In genomic region chr7:29767058-29767686, GRCm38 (mm10) we compare ENCODE assay signal across 8 mouse cellular contexts. TPM values are rescaled to one million over a fixed set of nuclear protein-coding genes. Genes with fewer than 3 reads are reported as not detected.
DNase-seq lines count a peak whose midpoint lies in the region; ATAC-seq lines count a peak whose summit lies in the region.

No protein-coding gene starts in this region.

- H3K4me3 ChIP-seq in embryonic facial prominence, embryonic 11.5 days (ENCODE audit: low read depth, low read length) = peak overlapping the region; percentile 68
- H3K4me3 ChIP-seq in limb, embryonic 10.5 days = peak overlapping the region; percentile 78
- H3K4me3 ChIP-seq in midbrain, embryonic 13.5 days (replicated peaks) = peak overlapping the region; percentile 79

- no peaks in the 10 kb centered on the region for H3K36me3 ChIP-seq in embryonic facial prominence, embryonic 11.5 days (replicated peaks; ENCODE audit: control insufficient read depth, insufficient read depth, low read depth, low read length)
- peaks cover 14% of the 10 kb centered on the region for H3K36me3 ChIP-seq in limb, embryonic 10.5 days
- peaks cover 5% of the 10 kb centered on the region for H3K36me3 ChIP-seq in midbrain, embryonic 13.5 days

- WGBS in embryonic facial prominence, embryonic 11.5 days = 1% methylated on average over 15 of the region's 15 CpGs
- 1% methylated on average over 15 of the region's 15 CpGs for WGBS in limb, embryonic 10.5 days
- under 1% methylated on average over 15 of the region's 15 CpGs for WGBS in midbrain, embryonic 13.5 days

- peak overlapping the region; percentile 80 for H3K4me2 ChIP-seq in embryonic facial prominence, embryonic 11.5 days (ENCODE audit: low read depth, low read length)
- peak overlapping the region; percentile 73 for H3K4me2 ChIP-seq in midbrain, embryonic 13.5 days (replicated peaks)

- peak overlapping the region; percentile 51 for H3K9ac ChIP-seq in embryonic facial prominence, embryonic 11.5 days (replicated peaks; ENCODE audit: low read length)
- peak overlapping the region; percentile 25 for H3K9ac ChIP-seq in midbrain, embryonic 13.5 days (replicated peaks)

- H3K27ac ChIP-seq in embryonic facial prominence, embryonic 11.5 days (replicated peaks; ENCODE audit: low read depth, low read length) = no peak overlapping the region
- peak overlapping the region; percentile 71 for H3K27ac ChIP-seq in limb, embryonic 10.5 days
- H3K27ac ChIP-seq in midbrain, embryonic 13.5 days = peak overlapping the region; percentile 77

- no peak for ATAC-seq in embryonic facial prominence, embryonic 11.5 days (replicated peaks; ENCODE audit: insufficient number of reproducible peaks, low FRiP score, low TSS enrichment, low read depth)
- peak; percentile 57 for ATAC-seq in granulocyte monocyte progenitor cell, adult 5-6 weeks (replicated peaks; ENCODE audit: poor library complexity, severe bottlenecking)
- ATAC-seq in midbrain, embryonic 13.5 days = peak; percentile 49

- peak; percentile 75 to 76 for DNase-seq in urinary bladder, adult 18-20 months (ENCODE audit: low spot score in 2 of 2)
- DNase-seq in urinary bladder, postnatal 10 days (ENCODE audit: low spot score) = no peak
- peak; percentile 90 for DNase-seq in embryonic facial prominence, embryonic 11.5 days (ENCODE audit: low spot score)
- peak; percentile 84 for DNase-seq in kidney, adult 11 months
- peak; percentile 76 for DNase-seq in limb, embryonic 10.5 days (ENCODE audit: low spot score)
- peak; percentile 60 to 76 for DNase-seq in spleen, adult 18-20 months

- H3K27me3 ChIP-seq in embryonic facial prominence, embryonic 11.5 days (ENCODE audit: control insufficient read depth, insufficient read depth, low read length) = no peaks in the 10 kb centered on the region
- no peaks in the 10 kb centered on the region for H3K27me3 ChIP-seq in limb, embryonic 10.5 days (ENCODE audit: low read depth, poor library complexity, severe bottlenecking)
- H3K27me3 ChIP-seq in midbrain, embryonic 13.5 days = no peaks in the 10 kb centered on the region

- H3K4me1 ChIP-seq in embryonic facial prominence, embryonic 11.5 days (ENCODE audit: control insufficient read depth, insufficient read depth, low read length) = no peaks in the 10 kb centered on the region
- peaks cover 12% of the 10 kb centered on the region for H3K4me1 ChIP-seq in limb, embryonic 10.5 days
- peaks cover 22% of the 10 kb centered on the region for H3K4me1 ChIP-seq in midbrain, embryonic 13.5 days (replicated peaks)

- H3K9me3 ChIP-seq in embryonic facial prominence, embryonic 11.5 days (replicated peaks; ENCODE audit: control insufficient read depth, low read length) = no peaks in the 10 kb centered on the region
- H3K9me3 ChIP-seq in limb, embryonic 10.5 days (replicated peaks) = no peaks in the 10 kb centered on the region
- H3K9me3 ChIP-seq in midbrain, embryonic 13.5 days = no peaks in the 10 kb centered on the region

RNA-seq across cellular contexts. Expression of gene Zfp84, which starts 1.2 kb away (rescaled TPM):
- 15.3 and 15.9 TPM in 2 replicates for polyA plus RNA-seq in embryonic facial prominence, embryonic 11.5 days (2014; fragmentation: Nextera tagmentation; extraction: Ambion mirVana)
- total RNA-seq in granulocyte monocyte progenitor cell, adult 5-6 weeks (2014; fragmentation: Nextera tagmentation) = 13.8 and 16.9 TPM in 2 replicates
- 19.3 and 21.4 TPM in 2 replicates for total RNA-seq in granulocyte monocyte progenitor cell, adult 5-6 weeks (2017)
- polyA plus RNA-seq in limb, embryonic 10.5 days (2016; fragmentation: Nextera tagmentation; extraction: Ambion mirVana) = 8.7 and 12.4 TPM in 2 replicates
- 17.7 and 19.0 TPM in 2 replicates for polyA plus RNA-seq in midbrain, embryonic 13.5 days (2015; fragmentation: Nextera tagmentation; extraction: Ambion mirVana)

RNA-seq across cellular contexts. Expression of gene Zfp30, which starts 16.6 kb away (rescaled TPM):
- 8.4 and 9.0 TPM in 2 replicates for polyA plus RNA-seq in embryonic facial prominence, embryonic 11.5 days (2014; fragmentation: Nextera tagmentation; extraction: Ambion mirVana)
- total RNA-seq in granulocyte monocyte progenitor cell, adult 5-6 weeks (2014; fragmentation: Nextera tagmentation) = 0.36 TPM in 1 of 2 replicates, not detected in the other
- total RNA-seq in granulocyte monocyte progenitor cell, adult 5-6 weeks (2017) = 0.69 and 0.93 TPM in 2 replicates
- 5.2 and 7.1 TPM in 2 replicates for polyA plus RNA-seq in limb, embryonic 10.5 days (2016; fragmentation: Nextera tagmentation; extraction: Ambion mirVana)
- 14.2 and 14.9 TPM in 2 replicates for polyA plus RNA-seq in midbrain, embryonic 13.5 days (2015; fragmentation: Nextera tagmentation; extraction: Ambion mirVana)

RNA-seq across cellular contexts. Expression of gene Catsperg2, which starts 40.3 kb away (rescaled TPM):
- polyA plus RNA-seq in embryonic facial prominence, embryonic 11.5 days (2014; fragmentation: Nextera tagmentation; extraction: Ambion mirVana) = not detected in 2 replicates
- not detected in 2 replicates for total RNA-seq in granulocyte monocyte progenitor cell, adult 5-6 weeks (2014; fragmentation: Nextera tagmentation)
- total RNA-seq in granulocyte monocyte progenitor cell, adult 5-6 weeks (2017) = not detected in 2 replicates
- polyA plus RNA-seq in limb, embryonic 10.5 days (2016; fragmentation: Nextera tagmentation; extraction: Ambion mirVana) = 0.10 TPM in 1 of 2 replicates, not detected in the other
- 0.32 and 0.59 TPM in 2 replicates for polyA plus RNA-seq in midbrain, embryonic 13.5 days (2015; fragmentation: Nextera tagmentation; extraction: Ambion mirVana)

RNA-seq across cellular contexts. Expression of gene Zfp790, which starts 48.7 kb away (rescaled TPM):
- 20.0 and 23.0 TPM in 2 replicates for polyA plus RNA-seq in embryonic facial prominence, embryonic 11.5 days (2014; fragmentation: Nextera tagmentation; extraction: Ambion mirVana)
- 8.0 and 8.5 TPM in 2 replicates for total RNA-seq in granulocyte monocyte progenitor cell, adult 5-6 weeks (2014; fragmentation: Nextera tagmentation)
- total RNA-seq in granulocyte monocyte progenitor cell, adult 5-6 weeks (2017) = 10.5 and 18.4 TPM in 2 replicates
- 15.2 and 16.7 TPM in 2 replicates for polyA plus RNA-seq in limb, embryonic 10.5 days (2016; fragmentation: Nextera tagmentation; extraction: Ambion mirVana)
- polyA plus RNA-seq in midbrain, embryonic 13.5 days (2015; fragmentation: Nextera tagmentation; extraction: Ambion mirVana) = 29.7 and 29.9 TPM in 2 replicates
